Mouse (Mus musculus): ENCODE data around the gene Ola1.

GRCm38 (mm10) chr2:73087641-73088040 is 131.1 kb downstream of the Ola1 start:
- TF ChIP-seq CTCF (IDR thresholded peaks at IDR 0.05; ENCODE audit: control insufficient read depth, insufficient read depth, low read length) (no peak), POLR2A (IDR thresholded peaks at IDR 0.05; ENCODE audit: borderline replicate concordance, control insufficient read depth, low read depth, low read length) (no peak)

Data from bone marrow, adult 2 months (tissue).